Mouse (Mus musculus) stomach, embryonic 14.5 days (tissue): ENCODE results near the gene Nlgn3. TPM values are rescaled to one million over a fixed set of nuclear protein-coding genes. Genes with fewer than 3 reads are reported as not detected.

Experiments used
- polyA plus RNA-seq: library from polyadenylated mRNA; unstranded; fragments of >200 nt; fragmentation: Nextera tagmentation; extraction: Ambion mirVana; gene quantifications from 2 replicates; pipeline ENCODE4 v1.2.1, GENCODE M21; 2014

Gene Nlgn3
- polyA plus RNA-seq, 1 experiment from 2014 or later: 10.5 TPM

Other genes starting within 250 kb of the Nlgn3 start
- 0.22 TPM in 1 of 2 replicates, not detected in the other for gene Tex11, start 239.5 kb upstream of the Nlgn3 start, polyA plus RNA-seq
- gene Slc7a3, start 213.1 kb upstream of the Nlgn3 start, polyA plus RNA-seq: 3.4 and 4.5 TPM in 2 replicates
- gene Snx12, start 76.6 kb upstream of the Nlgn3 start, polyA plus RNA-seq: 50.1 and 56.2 TPM in 2 replicates
- gene Foxo4, start 44.6 kb upstream of the Nlgn3 start, polyA plus RNA-seq: 2.2 and 2.5 TPM in 2 replicates
- not detected in 2 replicates for gene Gm614, start 35.2 kb upstream of the Nlgn3 start, polyA plus RNA-seq
- 8.8 and 11.1 TPM in 2 replicates for gene Il2rg, start 30.9 kb upstream of the Nlgn3 start, polyA plus RNA-seq
- gene Gm20489, start 30.1 kb upstream of the Nlgn3 start, polyA plus RNA-seq: not detected in 2 replicates
- 42.9 and 46.8 TPM in 2 replicates for gene Med12, start 25.1 kb upstream of the Nlgn3 start, polyA plus RNA-seq
- gene Gjb1, start 77.2 kb downstream of the Nlgn3 start, polyA plus RNA-seq: 1.2 and 3.6 TPM in 2 replicates
- 28.0 and 30.4 TPM in 2 replicates for gene Zmym3, start 121.7 kb downstream of the Nlgn3 start, polyA plus RNA-seq
- 358 and 366 TPM in 2 replicates for gene Nono, start 130.2 kb downstream of the Nlgn3 start, polyA plus RNA-seq
- gene Itgb1bp2, start 149.9 kb downstream of the Nlgn3 start, polyA plus RNA-seq: 2.0 and 2.5 TPM in 2 replicates
- gene Taf1, start 233.6 kb downstream of the Nlgn3 start, polyA plus RNA-seq: 19.7 and 20.5 TPM in 2 replicates